Mouse (Mus musculus): ENCODE results near the gene Ccdc28b. TPM values are rescaled to one million over a fixed set of nuclear protein-coding genes. Genes with fewer than 3 reads are reported as not detected.

Ccdc28b gene
- polyA plus RNA-seq, 1 experiment, result 20.8 TPM

DNA sequence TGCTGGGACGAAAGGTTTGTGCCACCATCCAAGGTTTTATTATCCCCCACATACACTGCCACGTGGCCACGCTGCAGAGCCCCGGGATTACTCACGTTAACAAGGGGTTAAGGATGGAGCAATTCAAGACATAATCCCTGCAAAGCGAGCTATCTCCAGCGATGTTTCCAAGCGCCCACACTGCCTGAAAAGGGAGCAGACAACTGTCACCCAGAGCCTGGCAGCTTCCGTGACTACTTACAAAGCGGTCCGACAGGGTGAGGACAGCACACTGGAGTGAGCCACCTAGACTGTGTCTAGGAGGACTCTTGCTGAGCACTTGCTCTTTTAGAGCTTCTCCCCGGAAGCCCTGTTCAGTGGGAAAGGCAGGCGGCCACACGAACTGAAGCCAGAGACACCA, 31.0 kb upstream of the Ccdc28b start:
- 95% methylated on average over 14 of the region's 14 CpGs for WGBS
- Histone ChIP-seq H3K4me1 (ENCODE audit: control insufficient read depth, insufficient read depth, low read length) (peaks cover 4% of the 10 kb centered on the region; the same call in 1 of the 2 replicates), H3K27ac (ENCODE audit: insufficient read depth, low read depth, low read length) (no peak overlapping the region), H3K4me3 (ENCODE audit: insufficient read depth, low read depth, low read length) (no peak overlapping the region), H3K36me3 (ENCODE audit: control insufficient read depth, insufficient read depth, low read length) (peaks cover 21% of the 10 kb centered on the region), H3K27me3 (replicated peaks; ENCODE audit: control insufficient read depth, insufficient read depth, low read length) (no peaks in the 10 kb centered on the region)
- DNase-seq, result no peak
- TF ChIP-seq POLR2A (IDR thresholded peaks at IDR 0.05; ENCODE audit: low read depth, low read length) (no peak), CTCF (conservative IDR thresholded peaks at IDR 0.05; ENCODE audit: insufficient read depth, insufficient read length, low read depth, low read length) (no peak)

DNA sequence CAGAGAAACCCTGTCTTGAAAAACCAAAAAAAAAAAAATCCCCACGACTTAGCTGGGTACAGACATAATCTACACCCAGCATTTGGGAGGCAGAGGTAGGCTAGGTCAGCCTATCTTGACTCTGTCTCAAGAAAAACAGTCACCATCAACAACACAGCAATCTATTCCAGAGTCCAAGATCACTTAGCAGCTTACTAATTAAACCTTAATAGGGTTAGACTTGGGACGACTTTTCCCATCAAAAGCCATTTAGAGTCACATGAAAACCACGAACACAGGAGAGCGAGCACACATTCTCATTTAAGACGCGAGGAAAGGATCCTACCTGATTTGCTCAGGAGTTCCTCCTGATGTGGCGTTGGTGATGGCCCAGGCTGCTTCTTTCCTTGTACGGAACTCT, 26.6 kb upstream of the Ccdc28b start:
- TF ChIP-seq CTCF (conservative IDR thresholded peaks at IDR 0.05; ENCODE audit: insufficient read depth, insufficient read length, low read depth, low read length) (no peak), POLR2A (IDR thresholded peaks at IDR 0.05; ENCODE audit: low read depth, low read length) (no peak)
- DNase-seq, result peak; percentile 61
- peaks cover 20% of the 10 kb centered on the region for H3K36me3 ChIP-seq (ENCODE audit: control insufficient read depth, insufficient read depth, low read length)
- peak overlapping the region; percentile 75; the same call in 1 of the 2 replicates for H3K27ac ChIP-seq (ENCODE audit: insufficient read depth, low read depth, low read length)
- H3K4me3 ChIP-seq (ENCODE audit: insufficient read depth, low read depth, low read length), result no peak overlapping the region
- peaks cover 4% of the 10 kb centered on the region; the same call in 1 of the 2 replicates for H3K4me1 ChIP-seq (ENCODE audit: control insufficient read depth, insufficient read depth, low read length)
- no peaks in the 10 kb centered on the region for H3K27me3 ChIP-seq (replicated peaks; ENCODE audit: control insufficient read depth, insufficient read depth, low read length)
- 59% methylated on average over 8 of the region's 8 CpGs for WGBS

DNA sequence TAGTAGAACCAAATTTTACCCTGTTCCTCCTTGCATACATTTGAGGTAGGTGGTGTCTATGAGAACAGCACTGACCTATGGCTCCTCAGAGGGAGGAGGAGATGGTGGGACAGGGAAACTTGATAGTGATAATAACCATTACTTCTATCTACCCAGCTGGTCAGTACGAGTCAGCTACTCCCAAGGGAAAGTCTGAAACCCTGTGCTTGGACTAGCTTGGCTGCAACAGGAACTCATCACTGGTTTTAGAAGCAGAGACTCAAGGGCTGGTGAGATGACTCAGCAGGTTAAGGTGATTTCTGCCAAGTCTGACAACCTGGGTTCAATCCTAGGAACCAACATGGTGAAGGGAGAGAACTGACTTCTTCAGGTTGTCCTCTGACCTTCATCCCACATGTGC, 24.9 kb upstream of the Ccdc28b start:
- WGBS, result 74% methylated on average over 1 of the region's 1 CpGs
- no peak overlapping the region for H3K27ac ChIP-seq (ENCODE audit: insufficient read depth, low read depth, low read length)
- DNase-seq, result no peak
- TF ChIP-seq POLR2A (IDR thresholded peaks at IDR 0.05; ENCODE audit: low read depth, low read length) (no peak), CTCF (conservative IDR thresholded peaks at IDR 0.05; ENCODE audit: insufficient read depth, insufficient read length, low read depth, low read length) (no peak)
- no peak overlapping the region for H3K4me3 ChIP-seq (ENCODE audit: insufficient read depth, low read depth, low read length)
- H3K36me3 ChIP-seq (ENCODE audit: control insufficient read depth, insufficient read depth, low read length), result peaks cover 15% of the 10 kb centered on the region
- no peaks in the 10 kb centered on the region for H3K27me3 ChIP-seq (replicated peaks; ENCODE audit: control insufficient read depth, insufficient read depth, low read length)
- peaks cover 4% of the 10 kb centered on the region; the same call in 1 of the 2 replicates for H3K4me1 ChIP-seq (ENCODE audit: control insufficient read depth, insufficient read depth, low read length)

DNA sequence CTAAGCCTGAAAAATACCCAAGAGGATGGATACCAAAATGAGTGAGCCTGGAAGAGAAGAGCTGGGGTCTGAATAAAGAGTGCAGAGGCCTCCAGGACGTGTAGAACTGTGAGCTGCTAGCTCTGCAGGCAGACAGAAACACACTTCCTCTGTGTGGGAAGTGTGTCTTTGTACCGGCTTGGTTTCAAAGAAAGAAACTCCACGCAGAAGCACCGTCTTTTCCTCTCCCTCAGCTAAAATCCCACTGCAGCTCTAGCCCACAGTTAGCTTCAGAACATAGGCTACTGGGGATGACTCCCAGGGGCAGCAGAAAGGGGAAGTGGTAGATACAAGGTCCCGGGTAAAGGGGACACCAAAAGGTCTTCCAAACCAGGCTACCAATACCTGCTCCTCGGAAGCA, 21.5 kb upstream of the Ccdc28b start:
- H3K27me3 ChIP-seq (replicated peaks; ENCODE audit: control insufficient read depth, insufficient read depth, low read length), result no peaks in the 10 kb centered on the region
- H3K4me1 ChIP-seq (ENCODE audit: control insufficient read depth, insufficient read depth, low read length), result peaks cover 4% of the 10 kb centered on the region; the same call in 1 of the 2 replicates
- WGBS, result 87% methylated on average over 6 of the region's 6 CpGs
- peaks cover 4% of the 10 kb centered on the region for H3K36me3 ChIP-seq (ENCODE audit: control insufficient read depth, insufficient read depth, low read length)
- TF ChIP-seq CTCF (conservative IDR thresholded peaks at IDR 0.05; ENCODE audit: insufficient read depth, insufficient read length, low read depth, low read length) (no peak), POLR2A (IDR thresholded peaks at IDR 0.05; ENCODE audit: low read depth, low read length) (no peak)
- no peak for DNase-seq
- no peak overlapping the region for H3K27ac ChIP-seq (ENCODE audit: insufficient read depth, low read depth, low read length)
- H3K4me3 ChIP-seq (ENCODE audit: insufficient read depth, low read depth, low read length), result no peak overlapping the region

DNA sequence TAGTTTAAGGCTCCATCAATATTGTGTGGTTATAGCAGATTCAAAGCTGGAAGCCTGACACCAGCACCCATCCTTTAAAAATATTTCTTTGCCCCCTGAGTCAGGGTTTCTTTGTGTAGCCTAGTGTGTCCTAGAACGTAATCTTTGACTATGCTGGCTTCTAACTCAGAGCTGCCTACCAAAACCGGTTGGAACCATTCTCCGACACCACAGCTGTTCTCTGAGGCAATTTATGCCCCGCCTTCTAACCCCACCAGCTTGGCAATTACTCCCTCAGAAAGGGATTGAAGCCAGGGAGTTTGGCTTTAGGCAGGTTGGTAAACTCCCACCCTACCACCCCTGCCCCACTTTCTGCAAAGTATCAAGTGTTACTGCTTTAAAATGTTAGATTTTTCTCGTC, 18.0 kb upstream of the Ccdc28b start:
- peaks cover 2% of the 10 kb centered on the region; the same call in 1 of the 2 replicates for H3K36me3 ChIP-seq (ENCODE audit: control insufficient read depth, insufficient read depth, low read length)
- 24% methylated on average over 5 of the region's 5 CpGs for WGBS

DNA sequence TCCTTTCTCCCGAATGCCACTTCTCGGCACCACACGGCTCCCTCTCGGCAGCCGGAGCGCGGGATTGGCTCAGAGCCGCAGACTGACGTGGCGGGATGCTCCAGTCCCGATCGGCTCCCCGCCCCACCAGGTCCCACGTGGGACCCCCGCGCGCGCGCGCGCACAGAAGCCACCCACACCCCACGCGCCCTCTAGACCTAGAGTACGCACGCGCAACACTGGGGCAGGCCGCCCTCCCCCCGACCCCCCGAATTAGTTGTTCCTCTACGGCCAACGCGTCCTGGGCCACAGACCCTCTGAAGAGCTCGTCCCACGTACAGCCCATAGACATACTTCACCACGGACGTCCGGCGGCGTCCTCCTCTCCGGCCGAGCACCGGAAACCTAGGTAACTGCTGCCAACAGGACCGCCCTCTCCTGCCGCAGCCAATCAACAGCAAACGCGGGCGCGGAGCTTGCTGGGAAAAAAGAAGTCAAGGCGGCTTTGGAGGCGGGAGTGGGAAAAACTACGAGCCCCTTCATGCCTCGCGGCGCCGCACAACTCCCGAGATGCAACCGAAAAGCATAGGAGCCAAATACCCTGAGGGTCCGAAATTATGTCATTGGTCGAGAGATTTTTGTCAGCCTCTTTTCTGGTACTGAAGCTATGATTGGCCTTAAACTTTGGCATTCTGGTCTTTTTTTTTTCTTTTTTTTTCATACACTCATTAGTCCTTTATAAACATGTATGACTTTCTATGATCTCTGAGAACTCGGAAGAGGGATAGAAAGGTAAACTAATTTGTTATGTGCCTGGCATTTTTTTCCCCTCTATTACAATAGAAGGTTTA, 17.1 kb upstream of the Ccdc28b start, which contains the start of gene Txlna:
Gene Txlna (minus strand): TSS at position 428 of the 830 bp plus-strand sequence.
- Histone ChIP-seq H3K36me3 (ENCODE audit: control insufficient read depth, insufficient read depth, low read length) (peaks cover 2% of the 10 kb centered on the region; the same call in 1 of the 2 replicates), H3K4me1 (ENCODE audit: control insufficient read depth, insufficient read depth, low read length) (peaks cover 7% of the 10 kb centered on the region; the same call in 1 of the 2 replicates), H3K27me3 (replicated peaks; ENCODE audit: control insufficient read depth, insufficient read depth, low read length) (no peaks in the 10 kb centered on the region), H3K27ac (ENCODE audit: insufficient read depth, low read depth, low read length) (peak within 1 kb of the TSS; percentile 94), H3K4me3 (ENCODE audit: insufficient read depth, low read depth, low read length) (peak within 1 kb of the TSS; percentile 94)
- no peak for TF ChIP-seq CTCF (conservative IDR thresholded peaks at IDR 0.05; ENCODE audit: insufficient read depth, insufficient read length, low read depth, low read length)
- peak; percentile 41 for TF ChIP-seq POLR2A (IDR thresholded peaks at IDR 0.05; ENCODE audit: low read depth, low read length)
- under 1% methylated on average over 59 of the region's 60 CpGs for WGBS
- DNase-seq, result peak; percentile 99

More for the DNA sequence above, 18.0 kb upstream of the Ccdc28b start:
- peak; percentile 35 for DNase-seq
- TF ChIP-seq CTCF (conservative IDR thresholded peaks at IDR 0.05; ENCODE audit: insufficient read depth, insufficient read length, low read depth, low read length) (no peak), POLR2A (IDR thresholded peaks at IDR 0.05; ENCODE audit: low read depth, low read length) (no peak)
- peaks cover 7% of the 10 kb centered on the region; the same call in 1 of the 2 replicates for H3K4me1 ChIP-seq (ENCODE audit: control insufficient read depth, insufficient read depth, low read length)
- H3K27ac ChIP-seq (ENCODE audit: insufficient read depth, low read depth, low read length), result peak overlapping the region; percentile 16
- H3K27me3 ChIP-seq (replicated peaks; ENCODE audit: control insufficient read depth, insufficient read depth, low read length), result no peaks in the 10 kb centered on the region
- no peak overlapping the region for H3K4me3 ChIP-seq (ENCODE audit: insufficient read depth, low read depth, low read length)

DNA sequence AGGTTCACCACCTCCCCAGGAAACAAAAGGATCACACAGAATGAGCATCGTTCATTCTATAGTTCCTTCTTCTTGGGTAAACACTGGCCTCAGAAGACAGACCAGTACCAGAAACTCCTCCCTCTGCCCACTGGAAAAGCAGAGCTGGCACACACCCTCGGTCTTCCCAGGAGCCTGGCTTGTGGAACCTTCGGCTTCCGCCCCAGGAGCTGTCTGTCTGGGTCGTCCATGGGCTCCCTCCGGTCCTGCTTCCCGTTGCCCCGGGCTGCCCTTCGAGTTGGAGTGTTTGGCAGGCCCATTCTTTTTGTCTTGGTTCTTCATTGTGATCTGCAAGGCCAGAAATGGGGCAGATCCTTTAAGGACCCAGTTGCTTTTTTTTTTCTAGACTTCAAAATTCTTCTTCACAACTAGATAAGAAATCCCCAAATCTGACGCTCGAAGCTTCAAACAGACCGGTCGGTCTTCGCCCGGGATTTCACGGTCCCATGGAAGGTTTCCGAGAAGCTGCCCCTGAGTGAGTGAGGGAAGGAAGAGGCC, 16.4 kb upstream of the Ccdc28b start:
- TF ChIP-seq POLR2A (IDR thresholded peaks at IDR 0.05; ENCODE audit: low read depth, low read length), result no peak
- TF ChIP-seq CTCF (conservative IDR thresholded peaks at IDR 0.05; ENCODE audit: insufficient read depth, insufficient read length, low read depth, low read length), result no peak
- Histone ChIP-seq H3K4me3 (ENCODE audit: insufficient read depth, low read depth, low read length) (peak overlapping the region; percentile 94), H3K27me3 (replicated peaks; ENCODE audit: control insufficient read depth, insufficient read depth, low read length) (no peaks in the 10 kb centered on the region), H3K36me3 (ENCODE audit: control insufficient read depth, insufficient read depth, low read length) (peaks cover 2% of the 10 kb centered on the region; the same call in 1 of the 2 replicates), H3K27ac (ENCODE audit: insufficient read depth, low read depth, low read length) (peak overlapping the region; percentile 65), H3K4me1 (ENCODE audit: control insufficient read depth, insufficient read depth, low read length) (peaks cover 7% of the 10 kb centered on the region; the same call in 1 of the 2 replicates)
- DNase-seq, result peak; percentile 55
- under 1% methylated on average over 17 of the region's 17 CpGs for WGBS
